In the genomic region with DNA sequence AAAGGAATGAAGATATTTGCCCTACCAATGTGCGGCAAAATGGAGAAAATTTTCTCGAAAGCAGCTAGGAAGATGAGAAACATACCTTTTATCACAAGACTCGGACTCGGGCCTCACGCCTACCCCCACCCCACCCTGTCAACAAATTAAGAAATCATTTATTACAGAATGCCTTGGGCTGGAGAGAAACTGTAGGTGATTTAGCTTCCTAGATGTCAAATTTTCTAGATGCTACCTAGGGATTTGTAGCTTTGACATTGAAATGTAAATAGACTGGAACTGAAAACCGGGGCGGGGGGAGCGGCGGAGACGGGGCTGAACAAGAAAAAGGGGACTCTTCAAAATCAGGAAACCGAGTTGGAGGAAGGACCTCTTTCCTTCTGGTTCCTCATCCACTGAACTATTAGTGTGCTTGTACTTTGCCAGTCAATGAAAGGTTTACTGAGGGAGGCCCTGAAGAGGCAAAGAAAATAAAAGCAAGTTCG, we compare ENCODE assay signal across 8 mouse cellular contexts. TPM values are rescaled to one million over a fixed set of nuclear protein-coding genes. Genes with fewer than 3 reads are reported as not detected.
A peak's percentile ranks its signal among the peaks of the same experiment; 100 is the strongest.
DNase-seq lines count a peak whose midpoint lies in the region; ATAC-seq and TF ChIP-seq lines count a peak whose summit lies in the region.

No protein-coding gene starts in this region.

- H3K4me1 ChIP-seq in heart, embryonic 11.5 days (ENCODE audit: control insufficient read depth, insufficient read depth, low read length): no peaks in the 10 kb centered on the region
- no peaks in the 10 kb centered on the region for H3K4me1 ChIP-seq in ES-E14 (ENCODE audit: control insufficient read depth in 2 of 2, insufficient read depth in 2 of 2, low read length in 2 of 2, poor library complexity in 1 of 2)
- H3K4me1 ChIP-seq in embryonic facial prominence, embryonic 14.5 days (ENCODE audit: control insufficient read depth, insufficient read depth, low read length): no peaks in the 10 kb centered on the region
- H3K4me1 ChIP-seq in intestine, embryonic 14.5 days (replicated peaks; ENCODE audit: control insufficient read depth, insufficient read depth, low read length): no peaks in the 10 kb centered on the region
- no peaks in the 10 kb centered on the region; the same call in 1 of the 2 replicates for H3K4me1 ChIP-seq in megakaryocyte, embryonic 14.5 days

- in situ Hi-C loops in ES-E14 (cut with MboI; ENCODE audit: low sequenced_read_pairs in 2 of 2, unreplicated experiment in 2 of 2): no loop called here

- peak overlapping the region; percentile 23; the same call in 1 of the 2 replicates for H3K9ac ChIP-seq in heart, embryonic 11.5 days (ENCODE audit: low read depth, low read length)
- no peak overlapping the region; the same call in 1 of the 2 replicates for H3K9ac ChIP-seq in ES-E14 (ENCODE audit: insufficient read depth, low read depth, low read length, poor library complexity, severe bottlenecking)
- peak overlapping the region; percentile 52 for H3K9ac ChIP-seq in embryonic facial prominence, embryonic 14.5 days (ENCODE audit: low read depth, low read length)
- peak overlapping the region; percentile 35 for H3K9ac ChIP-seq in intestine, embryonic 14.5 days (ENCODE audit: low read length)

- ATAC-seq in heart, embryonic 11.5 days (replicated peaks; ENCODE audit: insufficient number of reproducible peaks, low FRiP score, low TSS enrichment): no peak
- peak; percentile 41; the same call in 1 of the 2 replicates for ATAC-seq in embryonic facial prominence, embryonic 14.5 days (ENCODE audit: low read depth)
- ATAC-seq in intestine, embryonic 14.5 days (replicated peaks; ENCODE audit: low FRiP score, low TSS enrichment, low read depth): peak; percentile 47

- H3K36me3 ChIP-seq in heart, embryonic 11.5 days (ENCODE audit: control insufficient read depth, insufficient read depth, low read length): no peaks in the 10 kb centered on the region
- H3K36me3 ChIP-seq in ES-E14 (ENCODE audit: control insufficient read depth, insufficient read depth, low read length, poor library complexity, severe bottlenecking): no peaks in the 10 kb centered on the region
- no peaks in the 10 kb centered on the region for H3K36me3 ChIP-seq in embryonic facial prominence, embryonic 14.5 days (ENCODE audit: control insufficient read depth, insufficient read depth, low read length)
- H3K36me3 ChIP-seq in intestine, embryonic 14.5 days (ENCODE audit: control insufficient read depth, insufficient read depth, low read length): no peaks in the 10 kb centered on the region
- H3K36me3 ChIP-seq in megakaryocyte, embryonic 14.5 days (replicated peaks; ENCODE audit: low read length): no peaks in the 10 kb centered on the region

- no peak overlapping the region for H3K27ac ChIP-seq in heart, embryonic 11.5 days (ENCODE audit: low read depth, low read length)
- H3K27ac ChIP-seq in ES-E14 (ENCODE audit: insufficient read depth, low read depth, low read length, poor library complexity, severe bottlenecking): no peak overlapping the region
- 0 out of 2 replicates have a peak overlapping the region, but pooled peaks have one; percentile 45 for H3K27ac ChIP-seq in embryonic facial prominence, embryonic 14.5 days (replicated peaks; ENCODE audit: low read depth, low read length)
- H3K27ac ChIP-seq in intestine, embryonic 14.5 days (ENCODE audit: low read depth): no peak overlapping the region

- WGBS in heart, embryonic 11.5 days (ENCODE audit: insufficient replicate concordance): 21% methylated on average over 12 of the region's 12 CpGs
- 18% methylated on average over 12 of the region's 12 CpGs for WGBS in embryonic facial prominence, embryonic 14.5 days
- WGBS in intestine, embryonic 14.5 days: 19% methylated on average over 12 of the region's 12 CpGs

- no peaks in the 10 kb centered on the region for H3K27me3 ChIP-seq in heart, embryonic 11.5 days (ENCODE audit: control insufficient read depth, insufficient read depth, low read length)
- H3K27me3 ChIP-seq in embryonic facial prominence, embryonic 14.5 days (replicated peaks; ENCODE audit: control insufficient read depth, insufficient read depth, low read length): no peaks in the 10 kb centered on the region
- H3K27me3 ChIP-seq in intestine, embryonic 14.5 days (replicated peaks; ENCODE audit: control insufficient read depth, insufficient read depth, low read length): no peaks in the 10 kb centered on the region
- no peaks in the 10 kb centered on the region for H3K27me3 ChIP-seq in megakaryocyte, embryonic 14.5 days (replicated peaks)

- H3K4me2 ChIP-seq in heart, embryonic 11.5 days: peak overlapping the region; percentile 42
- H3K4me2 ChIP-seq in embryonic facial prominence, embryonic 14.5 days (ENCODE audit: low read depth, low read length): peak overlapping the region; percentile 52
- peak overlapping the region; percentile 49 for H3K4me2 ChIP-seq in intestine, embryonic 14.5 days (ENCODE audit: low read length)

- DNase-seq in heart, adult 11 months: no peak
- DNase-seq in ES-E14 (ENCODE audit: low read depth, low spot score): no peak
- no peak for DNase-seq in embryonic facial prominence, embryonic 14.5 days (ENCODE audit: low spot score)
- DNase-seq in intestine, embryonic 14.5 days (ENCODE audit: low spot score): peak; percentile 54
- peak; percentile 29 for DNase-seq in thymus, postnatal 4 days
- no peak for DNase-seq in c-Kit-positive CD71-positive TER-119-positive erythroid progenitor cells, embryonic 14.5 days (ENCODE audit: low spot score)

- no peaks in the 10 kb centered on the region for H3K9me3 ChIP-seq in heart, embryonic 11.5 days (replicated peaks; ENCODE audit: control insufficient read depth, low read length)
- H3K9me3 ChIP-seq in ES-E14 (ENCODE audit: control insufficient read depth, insufficient read depth, low read depth, low read length): no peaks in the 10 kb centered on the region
- H3K9me3 ChIP-seq in embryonic facial prominence, embryonic 14.5 days (ENCODE audit: control insufficient read depth, low read length): no peaks in the 10 kb centered on the region
- H3K9me3 ChIP-seq in intestine, embryonic 14.5 days (ENCODE audit: control insufficient read depth, low read length): no peaks in the 10 kb centered on the region
- no peaks in the 10 kb centered on the region for H3K9me3 ChIP-seq in megakaryocyte, embryonic 14.5 days

- H3K4me3 ChIP-seq in heart, embryonic 11.5 days (ENCODE audit: low read depth, low read length): peak overlapping the region; percentile 49
- peak overlapping the region; percentile 64 to 96 for H3K4me3 ChIP-seq in ES-E14 (ENCODE audit: insufficient read depth in 1 of 2, low read depth in 1 of 2, low read length in 2 of 2, poor library complexity in 1 of 2, severe bottlenecking in 1 of 2)
- H3K4me3 ChIP-seq in embryonic facial prominence, embryonic 14.5 days (ENCODE audit: low read depth, low read length): peak overlapping the region; percentile 45
- H3K4me3 ChIP-seq in intestine, embryonic 14.5 days (ENCODE audit: low read depth, low read length): peak overlapping the region; percentile 46
- H3K4me3 ChIP-seq in megakaryocyte, embryonic 14.5 days (replicated peaks): peak overlapping the region; percentile 91

TF ChIP-seq in ES-E14, 5 proteins besides CTCF, POLR2A, EP300 and RAD21:
- TF ChIP-seq MAFK (IDR thresholded peaks at IDR 0.05; ENCODE audit: insufficient read depth, low read depth, low read length) (no peak), CHD2 (IDR thresholded peaks at IDR 0.05; ENCODE audit: low read depth, low read length) (no peak), HCFC1 (IDR thresholded peaks at IDR 0.05; ENCODE audit: borderline replicate concordance, insufficient read depth, low read length) (no peak), ZC3H11A (IDR thresholded peaks at IDR 0.05; ENCODE audit: borderline replicate concordance, low read depth, low read length) (no peak)

RNA-seq across cellular contexts. Expression of gene Zc4h2, which starts 0.3 kb away (rescaled TPM):
- 11.5 and 13.5 TPM in 2 replicates for polyA plus RNA-seq in heart, embryonic 11.5 days (2014; fragmentation: Nextera tagmentation; extraction: Ambion mirVana)
- total RNA-seq in ES-E14 (2012; rRNA removed): 2.5 and 4.9 TPM in 2 replicates
- polyA plus RNA-seq in embryonic facial prominence, embryonic 14.5 days (2014; fragmentation: Nextera tagmentation; extraction: Ambion mirVana): 17.2 and 20.0 TPM in 2 replicates
- 20.2 and 23.4 TPM in 2 replicates for polyA plus RNA-seq in intestine, embryonic 14.5 days (2014; fragmentation: Nextera tagmentation; extraction: Ambion mirVana)
- 0.07 TPM in 1 of 2 replicates, not detected in the other for polyA plus RNA-seq in megakaryocyte, embryonic 14.5 days (2012; ENCODE audit: insufficient read depth, low replicate concordance)

RNA-seq across cellular contexts. Expression of gene Zc3h12b, which starts 52.8 kb away (rescaled TPM):
- 2.1 and 3.5 TPM in 2 replicates for polyA plus RNA-seq in heart, embryonic 11.5 days (2014; fragmentation: Nextera tagmentation; extraction: Ambion mirVana)
- total RNA-seq in ES-E14 (2012; rRNA removed): 0.62 and 0.90 TPM in 2 replicates
- polyA plus RNA-seq in embryonic facial prominence, embryonic 14.5 days (2014; fragmentation: Nextera tagmentation; extraction: Ambion mirVana): 3.0 and 3.7 TPM in 2 replicates
- 3.0 and 4.3 TPM in 2 replicates for polyA plus RNA-seq in intestine, embryonic 14.5 days (2014; fragmentation: Nextera tagmentation; extraction: Ambion mirVana)
- 0.02 TPM in 1 of 2 replicates, not detected in the other for polyA plus RNA-seq in megakaryocyte, embryonic 14.5 days (2012; ENCODE audit: insufficient read depth, low replicate concordance)

Comparison
In these comparisons a context has a peak if more than half of its experiments do, and no peak if none do; other contexts are left out.
1. DNase-seq: peak in intestine, embryonic 14.5 days (single experiment) and thymus, postnatal 4 days (single experiment); none in heart, adult 11 months (single experiment), ES-E14 (single experiment), embryonic facial prominence, embryonic 14.5 days (single experiment) and c-Kit-positive CD71-positive TER-119-positive erythroid progenitor cells, embryonic 14.5 days (single experiment).
2. RNA of gene Zc4h2, which starts 0.3 kb away (polyA plus RNA-seq): 20.2 to 23.4 TPM in intestine, embryonic 14.5 days, 17.2 to 20.0 TPM in embryonic facial prominence, embryonic 14.5 days and 11.5 to 13.5 TPM in heart, embryonic 11.5 days; 0.07 TPM in megakaryocyte, embryonic 14.5 days; every median in the first group is over 10 times any median in the second.
3. Peak in every context shown above with its lines, with median percentiles within 50 percentile points of each other: H3K4me2 ChIP-seq and H3K4me3 ChIP-seq.